Mouse (Mus musculus): Measurements from ENCODE around the gene Rab25. TPM values are rescaled to one million over a fixed set of nuclear protein-coding genes. Genes with fewer than 3 reads are reported as not detected.

Rab25 gene
- polyA plus RNA-seq, 1 experiment from 2014 or later = 0.55 TPM

- Histone ChIP-seq H3K36me3 (peaks cover 33% of the 10 kb centered on the region), H3K9me3 (replicated peaks) (no peaks in the 10 kb centered on the region), H3K27me3 (replicated peaks) (no peaks in the 10 kb centered on the region), H3K27ac (ENCODE audit: poor library complexity, severe bottlenecking) (no peak overlapping the region), H3K4me3 (no peak overlapping the region), H3K9ac (no peak overlapping the region), H3K4me2 (no peak overlapping the region), H3K4me1 (replicated peaks) (peaks cover 37% of the 10 kb centered on the region)
- ATAC-seq (ENCODE audit: insufficient number of reproducible peaks, low FRiP score) = no peak
- WGBS = 77% methylated on average over 7 of the region's 7 CpGs
These were observed 6.3 kb downstream of the Rab25 start for GRCm38 (mm10) chr3:88541622-88542401.

- Histone ChIP-seq H3K27ac (ENCODE audit: poor library complexity, severe bottlenecking) (no peak overlapping the region), H3K4me1 (replicated peaks) (peaks cover 54% of the 10 kb centered on the region), H3K9ac (0 out of 2 replicates have a peak overlapping the region, but pooled peaks have one; percentile 24), H3K4me3 (no peak overlapping the region), H3K36me3 (peaks cover 45% of the 10 kb centered on the region), H3K4me2 (no peak overlapping the region), H3K27me3 (replicated peaks) (no peaks in the 10 kb centered on the region), H3K9me3 (replicated peaks) (no peaks in the 10 kb centered on the region)
- WGBS = 51% methylated on average over 5 of the region's 5 CpGs
- ATAC-seq (ENCODE audit: insufficient number of reproducible peaks, low FRiP score) = no peak
These were observed 8.0 kb downstream of the Rab25 start for GRCm38 (mm10) chr3:88540085-88540484.

- no peaks in the 10 kb centered on the region for H3K9me3 ChIP-seq (replicated peaks)
- H3K36me3 ChIP-seq = peaks cover 46% of the 10 kb centered on the region
- H3K4me2 ChIP-seq = no peak overlapping the region
- no peak overlapping the region for H3K9ac ChIP-seq
- H3K27me3 ChIP-seq (replicated peaks) = no peaks in the 10 kb centered on the region
- ATAC-seq (ENCODE audit: insufficient number of reproducible peaks, low FRiP score) = no peak
- WGBS = 27% methylated on average over 3 of the region's 3 CpGs
- H3K4me3 ChIP-seq = no peak overlapping the region
- H3K27ac ChIP-seq (ENCODE audit: poor library complexity, severe bottlenecking) = no peak overlapping the region
- peaks cover 61% of the 10 kb centered on the region for H3K4me1 ChIP-seq (replicated peaks)
These were observed 8.7 kb downstream of the Rab25 start for GRCm38 (mm10) chr3:88539397-88539796.

- Histone ChIP-seq H3K9me3 (replicated peaks) (no peaks in the 10 kb centered on the region), H3K27ac (ENCODE audit: poor library complexity, severe bottlenecking) (0 out of 2 replicates have a peak overlapping the region, but pooled peaks have one; percentile 9), H3K4me2 (no peak overlapping the region), H3K27me3 (replicated peaks) (no peaks in the 10 kb centered on the region), H3K9ac (peak overlapping the region; percentile 4; the same call in 1 of the 2 replicates), H3K36me3 (peaks cover 46% of the 10 kb centered on the region), H3K4me1 (replicated peaks) (peaks cover 70% of the 10 kb centered on the region), H3K4me3 (no peak overlapping the region)
- ATAC-seq (ENCODE audit: insufficient number of reproducible peaks, low FRiP score) = no peak
- WGBS = 52% methylated on average over 9 of the region's 9 CpGs
These were observed 9.6 kb downstream of the Rab25 start for GRCm38 (mm10) chr3:88538271-88539145.

- H3K4me1 ChIP-seq (replicated peaks) = peaks cover 70% of the 10 kb centered on the region
- peaks cover 46% of the 10 kb centered on the region for H3K36me3 ChIP-seq
- H3K27ac ChIP-seq (ENCODE audit: poor library complexity, severe bottlenecking) = no peak overlapping the region
- H3K9me3 ChIP-seq (replicated peaks) = no peaks in the 10 kb centered on the region
- H3K4me3 ChIP-seq = peak overlapping the region; percentile 38
- ATAC-seq (ENCODE audit: insufficient number of reproducible peaks, low FRiP score) = no peak
- peak overlapping the region; percentile 88 for H3K4me2 ChIP-seq
- no peaks in the 10 kb centered on the region for H3K27me3 ChIP-seq (replicated peaks)
- peak overlapping the region; percentile 97; the same call in 1 of the 2 replicates for H3K9ac ChIP-seq
- WGBS = 68% methylated on average over 6 of the region's 6 CpGs
These were observed 11.0 kb downstream of the Rab25 start for GRCm38 (mm10) chr3:88537146-88537545.

- Histone ChIP-seq H3K4me1 (replicated peaks) (peaks cover 70% of the 10 kb centered on the region), H3K4me2 (peak overlapping the region; percentile 88), H3K27me3 (replicated peaks) (no peaks in the 10 kb centered on the region), H3K27ac (ENCODE audit: poor library complexity, severe bottlenecking) (peak overlapping the region; percentile 49; the same call in 1 of the 2 replicates), H3K36me3 (peaks cover 46% of the 10 kb centered on the region), H3K9ac (peak overlapping the region; percentile 97), H3K4me3 (peak overlapping the region; percentile 38), H3K9me3 (replicated peaks) (no peaks in the 10 kb centered on the region)
- ATAC-seq (ENCODE audit: insufficient number of reproducible peaks, low FRiP score) = peak; percentile 56
- 4% methylated on average over 60 of the region's 64 CpGs for WGBS
These were observed 11.8 kb downstream of the Rab25 start for GRCm38 (mm10) chr3:88536103-88536930.

GRCm38 (mm10) chr3:88535527-88535926 is 12.6 kb downstream of the Rab25 start:
- Histone ChIP-seq H3K4me2 (peak overlapping the region; percentile 88), H3K9me3 (replicated peaks) (no peaks in the 10 kb centered on the region), H3K36me3 (peaks cover 43% of the 10 kb centered on the region), H3K4me3 (peak overlapping the region; percentile 83), H3K9ac (peak overlapping the region; percentile 97), H3K27ac (ENCODE audit: poor library complexity, severe bottlenecking) (0 out of 2 replicates have a peak overlapping the region, but pooled peaks have one; percentile 23), H3K4me1 (replicated peaks) (peaks cover 68% of the 10 kb centered on the region), H3K27me3 (replicated peaks) (no peaks in the 10 kb centered on the region)
- 65% methylated on average over 4 of the region's 4 CpGs for WGBS
- no peak for ATAC-seq (ENCODE audit: insufficient number of reproducible peaks, low FRiP score)

- Histone ChIP-seq H3K27ac (ENCODE audit: poor library complexity, severe bottlenecking) (peak overlapping the region; percentile 23; the same call in 1 of the 2 replicates), H3K9me3 (replicated peaks) (no peaks in the 10 kb centered on the region), H3K4me2 (peak overlapping the region; percentile 88), H3K4me1 (replicated peaks) (peaks cover 68% of the 10 kb centered on the region), H3K27me3 (replicated peaks) (no peaks in the 10 kb centered on the region), H3K36me3 (peaks cover 38% of the 10 kb centered on the region), H3K9ac (peak overlapping the region; percentile 97), H3K4me3 (peak overlapping the region; percentile 83)
- WGBS = 37% methylated on average over 3 of the region's 3 CpGs
- no peak for ATAC-seq (ENCODE audit: insufficient number of reproducible peaks, low FRiP score)
These were observed 13.1 kb downstream of the Rab25 start for GRCm38 (mm10) chr3:88535005-88535404.

- Histone ChIP-seq H3K9me3 (replicated peaks) (no peaks in the 10 kb centered on the region), H3K4me3 (peak overlapping the region; percentile 83), H3K9ac (peak overlapping the region; percentile 97), H3K27ac (ENCODE audit: poor library complexity, severe bottlenecking) (peak overlapping the region; percentile 95), H3K4me1 (replicated peaks) (peaks cover 72% of the 10 kb centered on the region), H3K27me3 (replicated peaks) (no peaks in the 10 kb centered on the region), H3K4me2 (peak overlapping the region; percentile 88), H3K36me3 (peaks cover 32% of the 10 kb centered on the region)
- 6% methylated on average over 5 of the region's 5 CpGs for WGBS
- no peak for ATAC-seq (ENCODE audit: insufficient number of reproducible peaks, low FRiP score)
These were observed 14.4 kb downstream of the Rab25 start for GRCm38 (mm10) chr3:88533706-88534105.

- Histone ChIP-seq H3K36me3 (peaks cover 24% of the 10 kb centered on the region), H3K9me3 (replicated peaks) (no peaks in the 10 kb centered on the region), H3K4me3 (peak overlapping the region; percentile 83), H3K4me2 (peak overlapping the region; percentile 88), H3K27me3 (replicated peaks) (no peaks in the 10 kb centered on the region), H3K27ac (ENCODE audit: poor library complexity, severe bottlenecking) (peak overlapping the region; percentile 95), H3K4me1 (replicated peaks) (peaks cover 70% of the 10 kb centered on the region), H3K9ac (peak overlapping the region; percentile 97)
- under 1% methylated on average over 39 of the region's 40 CpGs for WGBS
- peak; percentile 6 for ATAC-seq (ENCODE audit: insufficient number of reproducible peaks, low FRiP score)
These were observed 15.2 kb downstream of the Rab25 start for GRCm38 (mm10) chr3:88532689-88533511.
